Mouse (Mus musculus): ENCODE measurements around the gene Gm10644. TPM values are rescaled to one million over a fixed set of nuclear protein-coding genes. Genes with fewer than 3 reads are reported as not detected.

Gm10644 gene
- polyA plus RNA-seq, 1 experiment from 2014 or later, result 1.1 TPM

- Histone ChIP-seq H3K4me3 (replicated peaks) (no peak overlapping the region), H3K36me3 (no peaks in the 10 kb centered on the region), H3K9me3 (replicated peaks) (no peaks in the 10 kb centered on the region), H3K9ac (replicated peaks) (no peak overlapping the region), H3K4me1 (peaks cover 15% of the 10 kb centered on the region), H3K4me2 (peak overlapping the region; percentile 99), H3K27me3 (replicated peaks) (no peaks in the 10 kb centered on the region), H3K27ac (replicated peaks) (no peak overlapping the region)
- no peak for ATAC-seq (ENCODE audit: low FRiP score)
- 18% methylated on average over 1 of the region's 1 CpGs for WGBS
These were observed 1.8 kb upstream of the Gm10644 start for GRCm38 (mm10) chr8:83956789-83957188.

GRCm38 (mm10) chr8:83955958-83956218, 883 bp upstream of the Gm10644 start:
- Histone ChIP-seq H3K4me1 (peaks cover 15% of the 10 kb centered on the region), H3K4me2 (peak overlapping the region; percentile 99), H3K36me3 (no peaks in the 10 kb centered on the region), H3K4me3 (replicated peaks) (peak overlapping the region; percentile 57), H3K9me3 (replicated peaks) (no peaks in the 10 kb centered on the region), H3K27me3 (replicated peaks) (no peaks in the 10 kb centered on the region), H3K9ac (replicated peaks) (peak overlapping the region; percentile 34), H3K27ac (replicated peaks) (no peak overlapping the region)
- ATAC-seq (ENCODE audit: low FRiP score), result no peak
- WGBS, result 0% methylated on average over 15 of the region's 15 CpGs

DNA sequence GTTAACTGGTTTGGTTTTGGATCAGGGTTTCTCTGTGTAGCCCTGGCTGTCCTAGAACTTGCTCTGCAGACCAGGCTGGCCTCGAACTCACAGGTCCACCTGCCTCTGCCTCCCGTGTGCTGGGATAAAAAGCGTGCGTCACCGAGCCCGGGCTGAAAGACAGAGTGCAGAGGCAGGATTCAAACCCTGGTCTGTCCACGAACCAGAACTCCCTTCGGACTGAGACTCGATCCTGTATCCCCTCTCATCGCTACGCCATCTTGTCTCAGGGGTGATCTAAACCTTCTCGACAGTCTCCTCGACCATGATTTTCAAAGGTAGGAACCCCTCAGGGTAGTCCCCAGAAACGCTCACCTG, 278 bp downstream of the Gm10644 start:
- peak overlapping the region; percentile 57 for H3K4me3 ChIP-seq (replicated peaks)
- no peaks in the 10 kb centered on the region for H3K27me3 ChIP-seq (replicated peaks)
- peaks cover 15% of the 10 kb centered on the region for H3K4me1 ChIP-seq
- peak overlapping the region; percentile 58 for H3K9ac ChIP-seq (replicated peaks)
- peak overlapping the region; percentile 76 for H3K27ac ChIP-seq (replicated peaks)
- no peaks in the 10 kb centered on the region for H3K36me3 ChIP-seq
- no peaks in the 10 kb centered on the region for H3K9me3 ChIP-seq (replicated peaks)
- WGBS, result 2% methylated on average over 14 of the region's 14 CpGs
- peak overlapping the region; percentile 99 for H3K4me2 ChIP-seq
- ATAC-seq (ENCODE audit: low FRiP score), result no peak; the same call in 1 of the 2 replicates

DNA sequence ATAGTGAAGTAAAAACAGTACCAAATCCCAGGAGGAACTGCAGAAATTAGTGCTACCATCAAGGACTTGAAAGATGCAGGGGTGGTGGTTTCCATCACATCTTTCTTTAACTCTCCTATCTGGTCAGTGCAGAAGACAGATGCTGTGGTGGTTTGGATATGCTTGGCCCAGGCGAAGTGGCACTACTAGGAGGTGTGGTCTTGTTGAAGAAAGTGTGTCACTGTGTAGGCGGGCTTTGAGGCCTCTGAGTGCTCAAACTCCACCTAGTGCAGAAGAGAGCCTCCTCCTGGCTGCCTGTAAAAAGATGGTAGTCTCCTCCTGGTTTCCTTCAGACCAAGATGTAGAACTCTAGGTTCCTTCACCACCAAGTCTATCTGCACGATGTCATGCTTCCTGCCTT, 9.5 kb downstream of the Gm10644 start:
- no peak overlapping the region for H3K27ac ChIP-seq (replicated peaks)
- no peak overlapping the region for H3K9ac ChIP-seq (replicated peaks)
- no peak for ATAC-seq (ENCODE audit: low FRiP score)
- H3K9me3 ChIP-seq (replicated peaks), result no peaks in the 10 kb centered on the region
- no peak overlapping the region for H3K4me3 ChIP-seq (replicated peaks)
- H3K4me1 ChIP-seq, result no peaks in the 10 kb centered on the region
- WGBS, result 79% methylated on average over 3 of the region's 3 CpGs
- H3K36me3 ChIP-seq, result no peaks in the 10 kb centered on the region
- no peaks in the 10 kb centered on the region for H3K27me3 ChIP-seq (replicated peaks)
- no peak overlapping the region for H3K4me2 ChIP-seq

DNA sequence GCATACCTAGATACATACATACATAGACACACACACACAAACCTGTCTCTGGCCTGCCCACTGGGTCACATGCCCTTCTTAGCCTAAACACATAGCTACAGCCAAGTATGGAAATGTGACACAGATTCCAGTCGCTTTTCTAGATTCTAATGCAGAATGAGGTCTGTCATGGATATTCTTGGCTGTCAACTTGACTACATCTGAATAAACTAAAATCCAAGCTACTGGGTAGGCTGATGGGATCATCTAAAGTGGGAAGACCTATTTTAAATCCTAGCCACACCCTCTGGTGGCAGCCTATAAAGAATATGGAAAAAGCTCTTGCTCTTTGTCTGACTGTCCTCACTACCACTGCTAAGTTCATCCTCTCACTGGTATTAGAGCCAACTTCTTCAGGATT, 12.6 kb downstream of the Gm10644 start:
- Histone ChIP-seq H3K27me3 (replicated peaks) (no peaks in the 10 kb centered on the region), H3K27ac (replicated peaks) (no peak overlapping the region), H3K36me3 (peaks cover 30% of the 10 kb centered on the region), H3K9me3 (replicated peaks) (no peaks in the 10 kb centered on the region), H3K4me2 (no peak overlapping the region), H3K4me3 (replicated peaks) (no peak overlapping the region), H3K9ac (replicated peaks) (no peak overlapping the region), H3K4me1 (no peaks in the 10 kb centered on the region)
- no peak for ATAC-seq (ENCODE audit: low FRiP score)
- WGBS, result 91% methylated on average over 1 of the region's 1 CpGs

DNA sequence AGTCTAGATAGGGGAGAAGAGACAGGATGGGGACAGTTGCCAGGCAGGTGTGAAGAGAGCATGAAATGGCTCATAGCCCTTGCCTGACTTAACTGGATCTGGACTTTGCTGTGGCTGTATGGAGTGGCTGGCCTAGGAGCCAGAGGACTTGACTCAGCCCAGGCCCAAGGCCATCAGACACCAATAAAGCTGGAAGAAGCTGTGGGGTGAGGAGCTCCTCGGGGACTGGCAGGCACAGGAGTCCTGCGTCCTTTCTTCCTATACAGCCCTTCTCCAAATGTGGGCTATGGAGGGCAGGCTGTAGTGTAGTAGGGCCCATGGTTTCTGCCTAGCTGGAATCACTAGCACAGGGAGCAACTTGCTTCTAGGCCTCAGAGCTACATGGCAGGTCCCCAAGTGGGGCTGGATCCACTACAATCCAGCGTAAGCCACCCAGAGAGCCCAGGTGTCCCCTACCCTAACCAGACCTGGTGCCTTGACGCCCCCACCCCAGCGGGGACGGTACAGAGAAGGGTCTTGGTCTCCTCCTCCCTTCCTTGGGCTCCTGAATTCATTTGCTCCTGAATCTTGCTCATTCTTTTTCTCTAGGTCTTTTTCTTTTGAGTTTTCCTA, 13.8 kb downstream of the Gm10644 start:
- no peaks in the 10 kb centered on the region for H3K4me1 ChIP-seq
- 80% methylated on average over 6 of the region's 6 CpGs for WGBS
- H3K27me3 ChIP-seq (replicated peaks), result no peaks in the 10 kb centered on the region
- peaks cover 43% of the 10 kb centered on the region for H3K36me3 ChIP-seq
- H3K4me3 ChIP-seq (replicated peaks), result no peak overlapping the region
- no peak overlapping the region for H3K27ac ChIP-seq (replicated peaks)
- 0 out of 2 replicates have a peak, but pooled peaks have one; percentile 15 for ATAC-seq (ENCODE audit: low FRiP score)
- H3K9me3 ChIP-seq (replicated peaks), result no peaks in the 10 kb centered on the region
- H3K4me2 ChIP-seq, result no peak overlapping the region
- H3K9ac ChIP-seq (replicated peaks), result no peak overlapping the region

- Histone ChIP-seq H3K27me3 (replicated peaks) (no peaks in the 10 kb centered on the region), H3K4me1 (no peaks in the 10 kb centered on the region), H3K27ac (replicated peaks) (no peak overlapping the region), H3K9ac (replicated peaks) (no peak overlapping the region), H3K36me3 (peaks cover 71% of the 10 kb centered on the region), H3K9me3 (replicated peaks) (no peaks in the 10 kb centered on the region), H3K4me3 (replicated peaks) (no peak overlapping the region), H3K4me2 (no peak overlapping the region)
- no peak for ATAC-seq (ENCODE audit: low FRiP score)
- WGBS, result 95% methylated on average over 15 of the region's 15 CpGs
These were observed 16.7 kb downstream of the Gm10644 start for GRCm38 (mm10) chr8:83938330-83938729.

GRCm38 (mm10) chr8:83937645-83938044, 17.4 kb downstream of the Gm10644 start:
- H3K36me3 ChIP-seq, result peaks cover 78% of the 10 kb centered on the region
- H3K27me3 ChIP-seq (replicated peaks), result no peaks in the 10 kb centered on the region
- no peaks in the 10 kb centered on the region for H3K9me3 ChIP-seq (replicated peaks)
- no peak for ATAC-seq (ENCODE audit: low FRiP score)
- H3K9ac ChIP-seq (replicated peaks), result no peak overlapping the region
- H3K4me3 ChIP-seq (replicated peaks), result no peak overlapping the region
- H3K4me2 ChIP-seq, result no peak overlapping the region
- 92% methylated on average over 7 of the region's 7 CpGs for WGBS
- no peaks in the 10 kb centered on the region for H3K4me1 ChIP-seq
- no peak overlapping the region for H3K27ac ChIP-seq (replicated peaks)

DNA sequence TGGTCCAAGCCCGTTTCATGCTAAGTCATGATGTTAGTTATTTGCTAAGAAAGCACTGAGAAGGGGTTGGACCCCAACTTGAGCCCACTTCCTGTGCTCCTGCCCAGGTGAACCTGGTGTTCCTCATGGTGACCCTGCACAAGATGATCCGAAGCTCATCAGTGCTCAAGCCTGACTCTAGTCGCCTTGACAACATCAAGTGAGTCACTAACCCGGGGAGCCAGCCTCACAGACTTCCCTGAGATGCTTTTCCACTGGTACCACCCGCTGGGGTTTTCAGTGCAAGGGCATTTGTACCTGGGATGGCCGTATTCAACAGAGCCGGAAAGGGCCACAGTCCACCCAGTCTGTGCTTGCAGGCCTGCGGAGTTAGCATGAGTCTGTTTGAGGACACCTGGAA, 19.6 kb downstream of the Gm10644 start:
- no peak overlapping the region for H3K9ac ChIP-seq (replicated peaks)
- no peaks in the 10 kb centered on the region for H3K27me3 ChIP-seq (replicated peaks)
- no peak overlapping the region for H3K4me2 ChIP-seq
- ATAC-seq (ENCODE audit: low FRiP score), result no peak
- H3K9me3 ChIP-seq (replicated peaks), result no peaks in the 10 kb centered on the region
- no peak overlapping the region for H3K27ac ChIP-seq (replicated peaks)
- H3K4me3 ChIP-seq (replicated peaks), result no peak overlapping the region
- peaks cover 100% of the 10 kb centered on the region for H3K36me3 ChIP-seq
- 92% methylated on average over 8 of the region's 8 CpGs for WGBS
- H3K4me1 ChIP-seq, result no peaks in the 10 kb centered on the region

- Histone ChIP-seq H3K4me2 (no peak overlapping the region), H3K4me3 (replicated peaks) (no peak overlapping the region), H3K27me3 (replicated peaks) (no peaks in the 10 kb centered on the region), H3K9ac (replicated peaks) (no peak overlapping the region), H3K9me3 (replicated peaks) (no peaks in the 10 kb centered on the region), H3K36me3 (peaks cover 100% of the 10 kb centered on the region), H3K4me1 (no peaks in the 10 kb centered on the region), H3K27ac (replicated peaks) (no peak overlapping the region)
- WGBS, result 92% methylated on average over 2 of the region's 2 CpGs
- no peak for ATAC-seq (ENCODE audit: low FRiP score)
These were observed 20.0 kb downstream of the Gm10644 start for GRCm38 (mm10) chr8:83934994-83935393.

DNA sequence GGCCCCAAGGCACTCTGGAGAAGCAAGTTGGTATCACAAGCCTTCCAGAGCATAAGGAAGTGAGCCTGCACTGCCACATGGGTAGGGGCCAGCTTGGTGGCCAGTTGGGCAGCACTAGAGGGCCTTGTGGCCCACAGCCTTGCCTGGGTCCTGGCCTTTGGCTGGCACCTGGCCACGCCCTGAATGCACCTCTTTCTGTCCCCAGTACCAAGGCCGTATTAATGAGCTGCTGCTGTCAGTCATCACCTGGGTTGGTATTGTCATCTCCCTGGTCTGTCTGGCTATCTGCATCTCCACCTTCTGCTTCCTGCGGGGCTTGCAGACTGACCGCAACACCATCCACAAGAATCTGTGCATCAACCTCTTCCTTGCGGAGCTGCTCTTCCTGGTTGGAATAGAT, 20.8 kb downstream of the Gm10644 start:
- no peak overlapping the region for H3K4me2 ChIP-seq

GRCm38 (mm10) chr8:83926266-83926665, 28.7 kb downstream of the Gm10644 start:
- H3K4me3 ChIP-seq (replicated peaks), result no peak overlapping the region
- H3K4me1 ChIP-seq, result no peaks in the 10 kb centered on the region
- no peak overlapping the region for H3K4me2 ChIP-seq
- no peak overlapping the region for H3K9ac ChIP-seq (replicated peaks)
- ATAC-seq (ENCODE audit: low FRiP score), result no peak
- WGBS, result 69% methylated on average over 7 of the region's 7 CpGs
- no peak overlapping the region for H3K27ac ChIP-seq (replicated peaks)
- H3K27me3 ChIP-seq (replicated peaks), result no peaks in the 10 kb centered on the region
- peaks cover 82% of the 10 kb centered on the region for H3K36me3 ChIP-seq
- no peaks in the 10 kb centered on the region for H3K9me3 ChIP-seq (replicated peaks)

More for the DNA sequence above, 20.8 kb downstream of the Gm10644 start:
- no peak overlapping the region for H3K27ac ChIP-seq (replicated peaks)
- 93% methylated on average over 5 of the region's 5 CpGs for WGBS
- no peak for ATAC-seq (ENCODE audit: low FRiP score)
- H3K4me1 ChIP-seq, result no peaks in the 10 kb centered on the region
- H3K27me3 ChIP-seq (replicated peaks), result no peaks in the 10 kb centered on the region
- no peaks in the 10 kb centered on the region for H3K9me3 ChIP-seq (replicated peaks)
- H3K4me3 ChIP-seq (replicated peaks), result no peak overlapping the region
- peaks cover 100% of the 10 kb centered on the region for H3K36me3 ChIP-seq
- no peak overlapping the region for H3K9ac ChIP-seq (replicated peaks)

GRCm38 (mm10) chr8:83924585-83924984, 30.4 kb downstream of the Gm10644 start:
- Histone ChIP-seq H3K36me3 (peaks cover 81% of the 10 kb centered on the region), H3K4me2 (no peak overlapping the region), H3K4me3 (replicated peaks) (no peak overlapping the region), H3K9ac (replicated peaks) (no peak overlapping the region), H3K27ac (replicated peaks) (no peak overlapping the region), H3K9me3 (replicated peaks) (no peaks in the 10 kb centered on the region), H3K27me3 (replicated peaks) (no peaks in the 10 kb centered on the region), H3K4me1 (no peaks in the 10 kb centered on the region)
- no peak for ATAC-seq (ENCODE audit: low FRiP score)
- WGBS, result 83% methylated on average over 5 of the region's 5 CpGs

Data from neural tube, embryonic 15.5 days (tissue).